Mouse (Mus musculus) heart, postnatal 25 days (tissue): ENCODE data around the gene Mbtps1. TPM values are rescaled to one million over a fixed set of nuclear protein-coding genes. Genes with fewer than 3 reads are reported as not detected.

ENCODE experiments used
- DNase-seq: peaks from one replicate; pipeline ENCODE4 v3.0.0; 2022; ENCODE audit warnings: low spot score
- intact Hi-C: fragments of 180-260 bp; cut with DNase I; formaldehyde crosslinking; loops from one replicate; pipeline ENCODE4 v1.15.1; 2025
- total RNA-seq, 2 experiments: library from RNA; stranded (reverse); gene quantifications; 2 replicates each; pipeline ENCODE4 v1.2.3; 2021

Gene Mbtps1
- total RNA-seq, 2 experiments from 2014 or later, result 39.8 to 40.3 TPM

GRCm38 (mm10) chr8:119563849-119564251, 5.3 kb upstream of the Mbtps1 start:
- no peak for DNase-seq
- intact Hi-C loops, result no loop called here

GRCm38 (mm10) chr8:119559402-119559720, 826 bp upstream of the Mbtps1 start:
- no peak for DNase-seq
- intact Hi-C loops, result no loop called here

- DNase-seq, result no peak
- intact Hi-C loops, result no loop called here
Observed at GRCm38 (mm10) chr8:119557821-119558602, 523 bp downstream of the Mbtps1 start.

- intact Hi-C loops, result no loop called here
- DNase-seq, result no peak
Observed at GRCm38 (mm10) chr8:119557132-119557531, 1.4 kb downstream of the Mbtps1 start.

GRCm38 (mm10) chr8:119555861-119556260, 2.7 kb downstream of the Mbtps1 start:
- no peak for DNase-seq
- intact Hi-C loops, result no loop called here

GRCm38 (mm10) chr8:119552967-119553366, 5.6 kb downstream of the Mbtps1 start:
- intact Hi-C loops, result no loop called here

GRCm38 (mm10) chr8:119548560-119549113, 9.9 kb downstream of the Mbtps1 start:
- intact Hi-C loops, result no loop called here
- DNase-seq, result no peak

More at GRCm38 (mm10) chr8:119552967-119553366, 5.6 kb downstream of the Mbtps1 start:
- no peak for DNase-seq

- intact Hi-C loops, result no loop called here
- DNase-seq, result no peak
Observed at GRCm38 (mm10) chr8:119547019-119547691, 11.4 kb downstream of the Mbtps1 start.

GRCm38 (mm10) chr8:119545791-119546190, 12.7 kb downstream of the Mbtps1 start:
- DNase-seq, result no peak
- intact Hi-C loops, result no loop called here

- intact Hi-C loops, result no loop called here
- DNase-seq, result no peak
Observed at GRCm38 (mm10) chr8:119545180-119545579, 13.4 kb downstream of the Mbtps1 start.

GRCm38 (mm10) chr8:119544606-119545005, 13.9 kb downstream of the Mbtps1 start:
- intact Hi-C loops, result no loop called here

GRCm38 (mm10) chr8:119531973-119532372, 26.6 kb downstream of the Mbtps1 start:
- no peak for DNase-seq
- intact Hi-C loops, result no loop called here

More at GRCm38 (mm10) chr8:119544606-119545005, 13.9 kb downstream of the Mbtps1 start:
- no peak for DNase-seq

- intact Hi-C loops, result no loop called here
- no peak for DNase-seq
Observed at GRCm38 (mm10) chr8:119531397-119531796, 27.1 kb downstream of the Mbtps1 start.

GRCm38 (mm10) chr8:119530937-119531336, 27.6 kb downstream of the Mbtps1 start:
- DNase-seq, result no peak
- intact Hi-C loops, result no loop called here

GRCm38 (mm10) chr8:119528762-119529161, 29.8 kb downstream of the Mbtps1 start:
- intact Hi-C loops, result no loop called here
- no peak for DNase-seq

GRCm38 (mm10) chr8:119520102-119520501, 38.4 kb downstream of the Mbtps1 start:
- intact Hi-C loops, result loop anchor here (5.0 kb wide), 1 partner anchor 87 kb away; the partner anchor contains the start of gene Taf1c

GRCm38 (mm10) chr8:119516674-119517073, 41.9 kb downstream of the Mbtps1 start:
- intact Hi-C loops, result no loop called here
- no peak for DNase-seq

More at GRCm38 (mm10) chr8:119520102-119520501, 38.4 kb downstream of the Mbtps1 start:
- DNase-seq, result no peak

GRCm38 (mm10) chr8:119515767-119516166, 42.8 kb downstream of the Mbtps1 start:
- intact Hi-C loops, result no loop called here

GRCm38 (mm10) chr8:119514940-119515339, 43.6 kb downstream of the Mbtps1 start:
- intact Hi-C loops, result no loop called here
- no peak for DNase-seq

More at GRCm38 (mm10) chr8:119515767-119516166, 42.8 kb downstream of the Mbtps1 start:
- no peak for DNase-seq

- intact Hi-C loops, result no loop called here
- DNase-seq, result no peak
Observed at GRCm38 (mm10) chr8:119513405-119513804, 45.1 kb downstream of the Mbtps1 start.

- DNase-seq, result no peak
- intact Hi-C loops, result no loop called here
Observed at GRCm38 (mm10) chr8:119511722-119512121, 46.8 kb downstream of the Mbtps1 start.
